Mouse (Mus musculus) cerebellum, postnatal 14 days (tissue): ENCODE measurements around the gene Zfp961.
"Not testable (repeated sequence)": the region's sequence is repeated elsewhere in the genome, so short reads cannot be mapped to it uniquely, and the experiment has no call there.

Source experiments
- DNase-seq, 2 experiments: peaks; one replicate each; pipeline ENCODE4 v3.0.0; 2021; ENCODE audit warnings: mixed read lengths in 2 of 2

The Zfp961 gene

GRCm38 (mm10) chr8:72019022-72019421, 68.2 kb downstream of the Zfp961 start:
- not testable (repeated sequence) for DNase-seq

GRCm38 (mm10) chr8:72019816-72020215, 69.0 kb downstream of the Zfp961 start:
- DNase-seq, result no peak

- not testable (repeated sequence) for DNase-seq
Observed at GRCm38 (mm10) chr8:72024886-72025285, 74.0 kb downstream of the Zfp961 start.

- peak; percentile 60 to 78 for DNase-seq
Observed at GRCm38 (mm10) chr8:72032926-72033325, 82.1 kb downstream of the Zfp961 start.

- DNase-seq, result not testable (repeated sequence)
Observed at GRCm38 (mm10) chr8:72040918-72041317, 90.1 kb downstream of the Zfp961 start, which contains the start of gene Olfr372. TSS of gene Olfr372 (plus strand) at chr8:72041218.

- no peak for DNase-seq
Observed at GRCm38 (mm10) chr8:72042493-72042892, 91.7 kb downstream of the Zfp961 start.
